Mouse (Mus musculus) urinary bladder, postnatal 25 days (tissue): Measurements from ENCODE around the gene Eln.

Experiments used
- DNase-seq: peaks from one replicate; pipeline ENCODE4 v3.0.0; 2022; ENCODE audit warnings: low spot score

The Eln gene

DNA sequence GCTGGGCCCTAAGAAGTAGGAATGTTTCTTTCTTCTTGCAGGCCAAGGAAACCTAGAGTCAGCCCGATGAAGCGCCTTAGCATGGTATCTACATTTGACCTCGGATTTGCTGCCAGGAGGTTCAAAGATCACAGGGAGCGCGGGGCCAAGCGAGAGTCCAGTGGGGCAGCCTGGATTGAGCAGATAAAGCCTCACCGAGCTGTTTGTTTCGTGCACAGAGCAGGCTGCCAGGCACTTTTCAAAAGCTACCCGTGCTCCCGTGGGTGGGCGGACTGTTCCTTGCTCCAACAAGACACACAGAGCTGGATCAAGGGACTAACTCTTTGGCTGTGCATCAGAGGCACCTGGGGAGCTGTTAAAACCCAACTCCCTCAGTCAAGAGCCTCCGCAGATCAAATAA, 3.1 kb downstream of the Eln start:
- DNase-seq, result no peak

DNA sequence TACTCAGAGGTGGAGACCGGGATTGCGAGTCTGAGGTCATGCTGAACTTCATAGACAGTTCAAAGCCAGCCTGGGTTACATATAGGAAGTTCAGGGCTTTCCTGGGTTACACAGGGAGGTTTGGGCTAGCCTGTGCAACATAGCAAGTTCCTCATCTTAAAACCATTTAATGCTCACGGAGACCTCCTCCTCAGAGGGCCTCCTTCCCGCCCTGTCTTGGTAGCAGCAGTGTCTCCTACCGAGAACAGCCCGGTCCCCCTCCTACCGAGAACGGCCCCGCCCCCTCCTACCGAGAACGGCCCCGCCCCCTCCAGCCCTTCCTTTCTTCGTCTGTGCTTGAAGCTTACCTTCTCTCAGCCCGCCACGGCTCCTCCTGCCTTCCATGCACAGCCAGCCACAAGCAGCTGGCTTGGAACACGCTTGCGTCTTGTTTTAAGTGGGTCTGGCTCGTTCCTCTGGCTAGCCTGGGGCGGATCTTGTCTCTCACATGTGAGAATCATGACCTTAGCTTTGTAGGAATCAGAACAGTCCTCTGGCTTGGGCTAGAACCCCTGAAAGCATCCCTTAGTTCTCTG, 4.8 kb downstream of the Eln start:
- DNase-seq, result no peak

DNA sequence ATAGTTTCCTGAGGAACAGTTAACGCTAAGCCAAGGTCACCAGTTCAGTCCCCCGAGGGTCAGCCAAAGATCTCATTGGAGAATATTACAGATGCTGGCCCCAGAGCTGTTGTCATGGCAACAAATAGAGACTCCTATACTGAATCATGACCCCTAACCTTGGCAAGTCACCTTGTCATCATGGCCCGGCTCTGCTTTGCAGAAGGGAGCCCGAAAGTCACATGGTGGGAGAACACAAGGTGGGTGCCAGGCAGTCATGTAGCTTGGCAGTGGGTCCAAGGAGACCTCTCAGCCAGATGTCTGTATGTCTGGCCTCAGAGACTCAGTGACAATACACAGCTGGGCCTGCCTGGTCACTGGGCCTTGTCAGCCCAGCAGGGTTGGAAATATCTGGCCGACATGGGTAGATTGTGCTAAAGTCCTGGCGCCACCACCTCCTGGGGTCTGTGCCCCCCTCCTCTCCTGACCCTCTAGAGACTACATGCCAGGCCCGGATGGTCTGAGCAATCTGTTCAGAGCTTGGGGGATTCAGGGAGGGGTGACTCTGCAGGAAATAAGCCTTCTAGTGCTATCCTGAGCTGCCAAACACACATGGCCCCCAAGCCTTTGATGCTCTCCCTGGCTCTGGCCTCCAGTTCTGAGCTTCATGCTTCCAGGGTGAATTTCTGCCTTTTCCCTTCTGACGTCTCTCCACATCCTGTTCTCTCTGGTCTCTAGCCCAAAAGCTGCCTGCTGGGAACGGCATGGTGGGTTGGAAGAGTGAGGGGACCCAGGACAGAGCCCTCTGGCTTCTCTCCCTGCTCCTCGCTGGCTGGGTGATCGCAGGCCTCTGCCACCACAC, 6.4 kb downstream of the Eln start:
- DNase-seq, result no peak

DNA sequence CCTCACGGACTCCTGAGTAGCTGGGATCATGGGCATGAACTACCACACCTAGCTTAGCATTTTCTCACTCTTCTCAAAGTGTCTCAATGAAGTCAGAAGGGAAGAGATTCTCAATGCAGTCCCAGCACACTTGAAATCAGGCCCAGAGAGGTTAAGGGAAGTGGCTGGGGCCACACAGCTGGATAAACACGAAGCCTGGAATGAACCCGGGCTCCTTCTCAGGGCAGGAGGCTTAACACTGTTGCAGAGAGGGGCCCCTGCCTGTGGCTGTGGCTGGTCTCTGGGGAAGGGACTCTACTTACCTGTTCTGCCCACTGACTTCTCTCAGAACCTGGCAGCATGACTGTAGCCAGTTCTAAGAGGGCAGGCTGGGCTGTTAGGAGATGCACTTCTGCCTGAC, 7.2 kb downstream of the Eln start:
- DNase-seq, result no peak

- no peak for DNase-seq
These were observed 12.2 kb downstream of the Eln start for GRCm38 (mm10) chr5:134734920-134735319.

DNA sequence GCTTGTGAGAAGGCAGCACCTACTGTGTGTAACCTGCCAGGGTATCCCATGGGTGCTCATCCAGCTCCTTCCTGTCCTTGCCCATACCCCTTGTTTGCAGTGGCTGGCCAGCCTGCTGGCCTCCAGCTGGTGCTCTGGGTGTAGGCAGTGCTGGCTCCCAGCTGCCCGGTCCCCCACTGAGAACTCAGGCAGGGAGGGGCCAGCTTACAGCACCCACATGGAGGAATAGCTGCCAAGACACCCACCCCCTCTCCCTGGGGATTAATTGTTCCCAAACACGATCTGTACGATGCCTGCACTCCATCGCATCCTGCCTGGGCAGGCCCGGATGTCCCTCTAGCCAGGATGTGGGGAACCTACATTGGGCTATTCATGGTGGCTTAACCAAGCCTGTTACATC, 13.1 kb downstream of the Eln start:
- DNase-seq, result no peak

DNA sequence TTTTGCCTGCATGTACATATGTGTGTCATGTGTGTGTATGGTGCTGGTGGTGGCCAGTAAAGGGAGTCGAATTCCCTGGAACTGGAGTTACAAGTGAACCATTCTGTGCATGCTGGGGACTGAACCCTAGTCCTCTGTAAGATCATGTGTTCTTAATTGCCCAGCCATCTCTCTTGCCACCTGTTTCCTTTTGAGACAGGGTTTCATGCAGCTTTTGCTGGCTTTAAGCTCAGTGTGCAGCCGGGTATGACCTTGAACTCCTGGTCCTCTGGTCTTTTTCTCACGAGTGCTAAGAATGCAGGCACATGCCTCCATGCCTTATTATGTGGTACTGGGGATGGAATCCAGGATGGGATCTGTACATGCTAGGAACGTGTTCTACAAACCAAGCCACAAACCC, 13.9 kb downstream of the Eln start:
- DNase-seq, result no peak

GRCm38 (mm10) chr5:134729124-134729523, 18.0 kb downstream of the Eln start:
- DNase-seq, result no peak

- no peak for DNase-seq
These were observed 18.6 kb downstream of the Eln start for GRCm38 (mm10) chr5:134728535-134728934.

- no peak for DNase-seq
These were observed 20.0 kb downstream of the Eln start for GRCm38 (mm10) chr5:134727001-134727639.

DNA sequence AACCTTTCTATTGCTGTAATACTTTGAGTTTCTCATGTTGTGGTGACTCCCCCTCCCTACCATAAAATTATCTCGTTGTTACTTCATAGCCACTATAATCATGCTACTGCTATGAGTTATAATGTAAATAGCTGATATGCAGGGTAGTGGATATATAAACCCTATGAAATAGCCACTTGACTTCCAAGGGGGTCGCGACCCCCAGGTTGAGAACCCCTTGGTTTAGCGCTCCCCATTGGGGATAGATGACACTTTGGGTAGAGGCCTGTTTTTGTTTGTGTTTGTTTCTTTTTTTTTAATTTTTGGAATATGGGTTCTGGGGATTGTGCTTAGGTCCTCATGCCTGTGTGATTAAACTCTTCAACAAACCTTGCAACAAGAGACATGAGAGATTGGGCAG, 21.8 kb downstream of the Eln start:
- no peak for DNase-seq

DNA sequence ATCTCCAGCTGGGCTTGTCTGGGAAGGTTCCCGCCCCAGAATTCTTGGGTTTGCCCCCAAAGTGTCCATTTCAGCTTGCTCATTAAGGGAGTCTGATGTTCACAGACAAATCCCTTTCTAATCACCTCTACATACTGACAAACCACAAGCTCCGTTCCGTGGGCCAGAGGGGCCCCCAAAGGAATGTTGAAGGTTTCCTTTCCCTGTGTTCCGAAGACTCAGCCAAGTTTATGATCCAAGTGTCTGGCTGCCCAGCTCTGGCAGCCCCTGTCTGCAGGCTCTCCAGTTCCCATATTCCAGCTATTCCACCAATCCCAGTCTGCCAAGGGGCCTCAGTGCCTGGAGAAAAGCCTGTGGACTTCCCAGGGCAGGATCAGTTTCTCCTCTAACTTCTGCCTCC, 27.1 kb downstream of the Eln start:
- DNase-seq, result no peak

DNA sequence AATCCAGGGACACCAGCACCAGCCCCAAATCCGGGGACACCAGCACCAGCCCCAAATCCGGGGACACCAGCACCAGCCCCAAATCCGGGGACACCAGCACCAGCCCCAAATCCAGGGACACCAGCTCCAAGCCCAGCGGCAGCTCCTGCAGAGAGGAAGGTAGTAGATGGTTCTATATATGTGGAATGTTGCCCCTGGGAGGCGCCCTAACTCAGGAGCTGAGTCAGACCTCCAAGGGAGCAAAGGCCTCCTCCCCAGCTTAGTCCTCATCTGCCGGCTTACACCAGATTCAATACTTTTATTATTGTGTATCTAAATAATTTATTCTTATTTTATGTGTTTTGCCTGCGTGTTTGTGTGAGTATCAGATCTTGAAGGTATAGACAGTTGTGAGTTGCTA, 36.0 kb downstream of the Eln start:
- no peak for DNase-seq

DNA sequence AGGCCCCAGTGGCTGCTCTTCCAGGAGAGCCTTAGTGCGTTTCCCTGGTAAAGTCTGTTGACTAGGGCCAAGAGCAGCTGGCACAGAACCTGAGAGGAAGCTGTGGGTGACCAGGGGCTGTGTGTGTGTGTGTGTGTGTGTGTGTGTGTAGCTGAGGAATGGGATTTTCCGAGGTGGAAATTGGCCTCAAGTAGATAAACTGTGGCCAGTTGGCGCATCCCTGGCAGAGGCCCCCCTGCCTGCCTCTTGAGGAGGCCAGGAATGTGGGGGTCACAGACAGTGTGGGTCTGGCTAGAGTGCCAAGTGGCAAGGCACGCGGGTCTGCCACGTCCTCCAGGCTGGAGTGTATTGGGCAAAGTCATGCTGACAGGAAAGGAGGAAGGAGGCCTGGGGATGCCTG, 37.8 kb downstream of the Eln start:
- DNase-seq, result no peak

DNA sequence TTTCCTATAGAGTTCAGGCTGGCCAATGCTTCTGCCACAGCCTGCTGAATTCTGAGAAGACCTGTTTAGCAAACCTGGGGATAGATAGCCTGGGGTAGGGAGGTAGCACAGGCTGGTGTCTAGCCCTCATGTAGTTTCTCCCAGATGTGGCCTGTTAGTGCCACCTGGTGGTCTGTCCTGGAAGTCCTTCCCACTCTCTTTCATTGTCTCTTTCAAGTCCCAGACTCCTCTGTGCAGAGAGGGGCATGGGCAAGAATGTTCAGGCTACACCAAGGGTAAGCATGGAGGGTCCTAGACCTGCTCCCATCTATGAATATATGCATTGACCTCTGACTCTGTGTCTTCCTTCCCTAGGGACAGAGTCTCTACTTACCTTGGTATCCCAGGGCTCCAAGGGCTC, 43.0 kb downstream of the Eln start:
- peak; percentile 66 for DNase-seq

GRCm38 (mm10) chr5:134695539-134695938, 51.6 kb downstream of the Eln start:
- no peak for DNase-seq

DNA sequence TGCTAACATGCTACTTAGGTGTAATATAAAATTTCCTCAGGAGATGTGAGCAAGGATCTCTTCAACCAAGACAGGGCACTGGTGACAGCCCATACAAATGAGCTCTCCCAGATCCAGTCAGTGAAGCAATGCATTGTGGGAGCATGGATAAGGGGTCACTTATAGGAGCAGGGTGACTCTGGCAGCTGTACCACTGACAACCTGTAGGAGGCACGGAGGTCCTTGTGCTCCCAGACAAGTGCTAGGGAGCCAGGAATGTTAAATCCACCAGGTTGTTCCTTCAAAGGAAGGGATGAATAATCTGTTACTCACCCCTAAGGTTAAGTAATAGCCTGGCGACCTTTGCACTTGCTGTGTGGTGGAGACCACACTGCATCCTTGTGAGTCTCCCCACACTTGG, 52.0 kb downstream of the Eln start:
- DNase-seq, result no peak

GRCm38 (mm10) chr5:134692704-134693103, 54.4 kb downstream of the Eln start:
- DNase-seq, result no peak

- peak; percentile 97 for DNase-seq
These were observed 58.3 kb downstream of the Eln start for GRCm38 (mm10) chr5:134688718-134689284.

- DNase-seq, result no peak
These were observed 58.9 kb downstream of the Eln start, which contains the start of gene Limk1 for GRCm38 (mm10) chr5:134688086-134688717. Gene Limk1, minus strand, starts transcription at chr5:134688598.

DNA sequence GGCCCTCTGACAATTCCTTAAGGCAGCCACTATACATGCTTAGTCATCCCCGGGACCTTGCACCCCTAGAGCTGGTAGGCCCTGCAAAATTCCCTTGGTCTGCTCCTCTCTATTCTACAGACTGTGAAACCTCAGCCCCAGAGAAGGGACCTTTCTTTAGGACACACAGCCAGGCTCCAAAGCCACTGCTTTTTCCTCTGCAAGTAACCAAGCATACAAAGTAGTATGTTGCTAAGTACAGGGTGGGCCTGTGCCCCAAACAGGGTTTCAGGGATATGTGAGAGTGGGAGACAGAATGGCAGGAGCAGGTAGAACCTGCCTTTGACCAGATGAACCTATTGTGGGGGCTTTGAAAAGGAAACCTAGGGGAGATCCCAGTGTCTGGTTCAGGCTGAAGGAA, 59.9 kb downstream of the Eln start:
- no peak for DNase-seq

GRCm38 (mm10) chr5:134686541-134686940, 60.6 kb downstream of the Eln start:
- DNase-seq, result no peak

DNA sequence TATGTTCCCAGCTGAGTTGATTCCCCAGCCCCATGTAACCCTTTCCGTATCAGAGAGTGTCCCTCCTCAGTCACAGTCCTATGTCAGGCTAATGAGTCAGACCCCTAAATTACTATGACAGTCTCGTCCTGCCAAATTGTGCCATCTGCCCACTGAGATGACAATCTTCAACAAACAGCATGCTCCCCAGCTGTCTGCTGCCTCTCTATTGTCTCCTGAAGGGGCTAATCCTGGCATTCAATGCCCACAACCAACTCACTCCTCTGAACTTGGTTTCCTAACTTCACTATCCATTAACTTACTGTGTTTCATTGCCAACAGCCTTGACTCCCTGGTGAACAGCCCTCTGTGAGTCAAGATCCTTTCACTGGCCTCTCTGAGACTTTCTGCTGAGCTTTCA, 62.7 kb downstream of the Eln start:
- no peak for DNase-seq
